Mouse (Mus musculus) urinary bladder, postnatal 14 days (tissue): ENCODE results near the gene Gpr179.

ENCODE experiments used
- DNase-seq: peaks from one replicate; pipeline ENCODE4 v3.0.0; 2021; ENCODE audit warnings: low spot score

Gene Gpr179

GRCm38 (mm10) chr11:97285852-97286775, 65.8 kb downstream of the Gpr179 start:
- DNase-seq, result no peak

- DNase-seq, result no peak
These were observed 67.0 kb downstream of the Gpr179 start for GRCm38 (mm10) chr11:97284854-97285253.

GRCm38 (mm10) chr11:97282179-97282578, 69.7 kb downstream of the Gpr179 start:
- no peak for DNase-seq
